Mouse (Mus musculus): ENCODE data around the gene Hemk1.

GRCm38 (mm10) chr9:107366644-107367043 lies 28.5 kb upstream of the Hemk1 start:
- peak; percentile 94 for TF ChIP-seq CTCF (IDR thresholded peaks at IDR 0.05; ENCODE audit: low read depth)
- TF ChIP-seq EP300 (IDR thresholded peaks at IDR 0.05; ENCODE audit: low read depth), result no peak
